ENCODE assay signal across 8 mouse cellular contexts in genomic region chr4:149725661-149726350, GRCm38 (mm10). TPM values are rescaled to one million over a fixed set of nuclear protein-coding genes. Genes with fewer than 3 reads are reported as not detected.
DNase-seq lines count a peak whose midpoint lies in the region; ATAC-seq and TF ChIP-seq lines count a peak whose summit lies in the region.

No protein-coding gene starts in this region.

- 54% methylated on average over 15 of the region's 15 CpGs for WGBS in heart, embryonic 11.5 days (ENCODE audit: insufficient replicate concordance)
- 42% methylated on average over 15 of the region's 15 CpGs for WGBS in heart, adult 2 months

- H3K4me3 ChIP-seq in heart, embryonic 11.5 days (ENCODE audit: low read depth, low read length), result no peak overlapping the region
- H3K4me3 ChIP-seq in heart, adult 2 months, result no peak overlapping the region

- peaks cover 1% of the 10 kb centered on the region; the same call in 1 of the 2 replicates for H3K4me1 ChIP-seq in heart, embryonic 11.5 days (ENCODE audit: control insufficient read depth, insufficient read depth, low read length)
- peaks cover 8% of the 10 kb centered on the region for H3K4me1 ChIP-seq in heart, adult 2 months (ENCODE audit: control insufficient read depth, insufficient read depth, low read length)

- no peaks in the 10 kb centered on the region for H3K9me3 ChIP-seq in heart, embryonic 11.5 days (replicated peaks; ENCODE audit: control insufficient read depth, low read length)

- DNase-seq in heart, adult 18-20 months, result peak; percentile 78 to 86
- DNase-seq in ZHBTc4 (ENCODE audit: low read depth, low spot score), result peak; percentile 85
- peak; percentile 97 to 98 for DNase-seq in cerebellum, postnatal 36 days
- DNase-seq in heart, adult 2 months, result peak; percentile 75 to 85
- DNase-seq in layer of hippocampus, postnatal 10 days (ENCODE audit: low spot score in 2 of 2), result peak; percentile 81 to 83
- peak; percentile 81 to 87 for DNase-seq in lung, postnatal 4 days
- peak; percentile 47 for DNase-seq in spleen, adult 12 weeks (ENCODE audit: low spot score)

- peak; percentile 80 for TF ChIP-seq CTCF in heart, adult 2 months (IDR thresholded peaks at IDR 0.05)

- H3K4me2 ChIP-seq in heart, embryonic 11.5 days, result no peak overlapping the region

- TF ChIP-seq POLR2A in heart, adult 2 months (IDR thresholded peaks at IDR 0.05; ENCODE audit: insufficient read depth, low read depth, low read length), result no peak

- peaks cover 1% of the 10 kb centered on the region; the same call in 1 of the 2 replicates for H3K79me2 ChIP-seq in heart, adult 2 months (replicated peaks; ENCODE audit: control insufficient read depth, insufficient read depth, low read length)

- no peaks in the 10 kb centered on the region for H3K27me3 ChIP-seq in heart, embryonic 11.5 days (ENCODE audit: control insufficient read depth, insufficient read depth, low read length)
- no peaks in the 10 kb centered on the region for H3K27me3 ChIP-seq in heart, adult 2 months (ENCODE audit: control insufficient read depth, insufficient read depth, low read length)

- TF ChIP-seq EP300 in heart, adult 2 months (IDR thresholded peaks at IDR 0.05; ENCODE audit: insufficient read depth, low read depth, low read length), result no peak

- H3K36me3 ChIP-seq in heart, embryonic 11.5 days (ENCODE audit: control insufficient read depth, insufficient read depth, low read length), result peaks cover 32% of the 10 kb centered on the region
- no peaks in the 10 kb centered on the region for H3K36me3 ChIP-seq in heart, adult 2 months (ENCODE audit: control insufficient read depth, insufficient read depth, low read length)

- H3K27ac ChIP-seq in heart, embryonic 11.5 days (ENCODE audit: low read depth, low read length), result no peak overlapping the region
- no peak overlapping the region for H3K27ac ChIP-seq in heart, adult 2 months

- no peak for ATAC-seq in heart, embryonic 11.5 days (replicated peaks; ENCODE audit: insufficient number of reproducible peaks, low FRiP score, low TSS enrichment)

- intact Hi-C loops in heart, adult 2 months (cut with DNase I), result no loop called here

- H3K9ac ChIP-seq in heart, embryonic 11.5 days (ENCODE audit: low read depth, low read length), result no peak overlapping the region
- H3K9ac ChIP-seq in heart, adult 2 months (ENCODE audit: low read depth, low read length), result no peak overlapping the region

RNA-seq across cellular contexts. Expression of gene Tmem201, which starts 12.0 kb away (rescaled TPM):
- 10 to 100 TPM; 85.2 to 90.5 TPM for total RNA-seq in heart, adult 18-20 months (2021)
- 25.5 and 32.5 TPM in 2 replicates for polyA plus RNA-seq in heart, embryonic 11.5 days (2014; fragmentation: Nextera tagmentation; extraction: Ambion mirVana)
- 10 to 100 TPM; 85.9 to 93.3 TPM for total RNA-seq in heart, adult 2 months (2021)
- 106 and 107 TPM in 2 replicates for polyA plus RNA-seq in heart, adult 2 months (2012; rRNA removed)
- 10 to 100 TPM; 66.7 to 66.8 TPM for total RNA-seq in layer of hippocampus, postnatal 10 days (2021)

RNA-seq across cellular contexts. Expression of gene Pik3cd, which starts 23.4 kb away (rescaled TPM):
- total RNA-seq in heart, adult 18-20 months (2021), result 1 to 10 TPM; 3.5 to 5.6 TPM
- polyA plus RNA-seq in heart, embryonic 11.5 days (2014; fragmentation: Nextera tagmentation; extraction: Ambion mirVana), result 2.3 and 3.2 TPM in 2 replicates
- 1 to 10 TPM; 3.4 to 4.2 TPM for total RNA-seq in heart, adult 2 months (2021)
- 3.6 and 4.7 TPM in 2 replicates for polyA plus RNA-seq in heart, adult 2 months (2012; rRNA removed)
- 10 to 100 TPM; 28.6 to 30.4 TPM for total RNA-seq in layer of hippocampus, postnatal 10 days (2021)

RNA-seq across cellular contexts. Expression of gene Slc25a33, which starts 48.3 kb away (rescaled TPM):
- total RNA-seq in heart, adult 18-20 months (2021), result 10 to 100 TPM; 22.7 to 25.7 TPM
- 7.4 and 9.4 TPM in 2 replicates for polyA plus RNA-seq in heart, embryonic 11.5 days (2014; fragmentation: Nextera tagmentation; extraction: Ambion mirVana)
- 10 to 100 TPM; 22.3 to 26.0 TPM for total RNA-seq in heart, adult 2 months (2021)
- 19.0 and 20.3 TPM in 2 replicates for polyA plus RNA-seq in heart, adult 2 months (2012; rRNA removed)
- total RNA-seq in layer of hippocampus, postnatal 10 days (2021), result 10 to 100 TPM; 28.4 to 30.7 TPM

Comparison
In these comparisons a context has a peak if more than half of its experiments do, and no peak if none do; other contexts are left out.
1. DNase-seq: peak in every context shown above with its lines; median percentile 98 in cerebellum, postnatal 36 days; 85 in ZHBTc4; 84 in lung, postnatal 4 days; 82 in heart, adult 18-20 months; 82 in layer of hippocampus, postnatal 10 days; 80 in heart, adult 2 months; 47 in spleen, adult 12 weeks.
2. RNA of gene Pik3cd, which starts 23.4 kb away (total RNA-seq): 28.6 to 30.4 TPM in layer of hippocampus, postnatal 10 days; 3.5 to 5.6 TPM in heart, adult 18-20 months and 3.4 to 4.2 TPM in heart, adult 2 months; every median in the first group is over 4 times any median in the second.